Mouse (Mus musculus) gastrocnemius, adult 8-10 months (tissue): Measurements from ENCODE around the gene Gm21083. TPM values are rescaled to one million over a fixed set of nuclear protein-coding genes. Genes with fewer than 3 reads are reported as not detected.
A peak's percentile ranks its signal among the peaks of the same experiment; 100 is the strongest.
"Not testable (repeated sequence)": the region's sequence is repeated elsewhere in the genome, so short reads cannot be mapped to it uniquely, and the experiment has no call there.

Experiments used
- DNase-seq, 2 experiments: peaks; one replicate each; pipeline ENCODE4 v3.0.0; 2022; ENCODE audit warnings: low spot score in 2 of 2
- total RNA-seq, 4 experiments: library from RNA; stranded (reverse); gene quantifications; 2 replicates each; pipeline ENCODE4 v1.2.4; 2022

The Gm21083 gene
- total RNA-seq, result not detected

DNA sequence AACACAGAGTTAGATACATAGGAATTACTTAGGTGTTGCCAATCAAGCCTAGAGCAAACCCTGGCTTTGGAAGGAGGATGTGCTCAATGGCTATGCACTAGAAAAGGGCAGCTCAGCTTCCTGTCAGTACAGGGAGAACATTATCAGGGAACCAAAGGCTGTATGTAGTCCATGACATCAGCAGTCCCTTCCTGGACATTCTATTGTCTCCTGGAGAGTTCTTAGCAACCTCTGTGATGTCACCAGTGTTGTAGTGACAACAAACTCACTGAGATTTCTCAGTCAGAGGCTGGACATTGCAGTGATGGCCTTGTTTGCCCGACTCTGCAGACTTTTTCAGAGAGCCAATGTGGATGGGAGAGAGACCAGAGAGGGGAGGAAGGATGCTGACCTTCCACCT lies at the start of gene Gm21083:
Gm21083 (plus strand) TSS at position 301 of the 400 bp plus-strand sequence.
- not testable (repeated sequence) for DNase-seq

DNA sequence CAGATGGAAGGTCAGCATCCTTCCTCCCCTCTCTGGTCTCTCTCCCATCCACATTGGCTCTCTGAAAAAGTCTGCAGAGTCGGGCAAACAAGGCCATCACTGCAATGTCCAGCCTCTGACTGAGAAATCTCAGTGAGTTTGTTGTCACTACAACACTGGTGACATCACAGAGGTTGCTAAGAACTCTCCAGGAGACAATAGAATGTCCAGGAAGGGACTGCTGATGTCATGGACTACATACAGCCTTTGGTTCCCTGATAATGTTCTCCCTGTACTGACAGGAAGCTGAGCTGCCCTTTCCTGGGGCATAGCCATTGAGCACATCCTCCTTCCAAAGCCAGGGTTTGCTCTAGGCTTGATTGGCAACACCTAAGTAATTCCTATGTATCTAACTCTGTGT lies 48.0 kb upstream of the Gm21083 start, which contains the start of gene Gm21190:
Gm21190 (minus strand) TSS at position 101 of the 400 bp plus-strand sequence.
- not testable (repeated sequence) for DNase-seq

DNA sequence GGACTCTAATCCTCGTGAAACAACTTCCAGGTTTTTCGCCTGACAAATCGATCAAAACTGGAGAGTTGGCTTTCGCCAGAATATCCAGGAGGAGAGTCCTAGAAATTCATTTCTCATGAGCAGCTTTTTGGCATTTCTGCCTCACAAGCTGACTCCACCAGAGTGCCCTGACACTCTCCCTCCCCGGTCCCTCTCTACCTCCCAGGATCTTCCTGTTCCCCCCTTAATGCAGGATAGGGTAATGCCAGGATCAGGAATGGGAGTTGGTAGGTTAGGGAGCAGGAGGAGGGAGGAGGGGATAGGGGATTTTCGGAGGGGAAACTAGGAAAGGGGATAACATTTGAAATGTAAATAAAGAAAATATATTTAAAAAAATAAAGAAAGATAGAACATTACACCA lies 28.5 kb upstream of the Gm21083 start:
- DNase-seq, result not testable (repeated sequence)

DNA sequence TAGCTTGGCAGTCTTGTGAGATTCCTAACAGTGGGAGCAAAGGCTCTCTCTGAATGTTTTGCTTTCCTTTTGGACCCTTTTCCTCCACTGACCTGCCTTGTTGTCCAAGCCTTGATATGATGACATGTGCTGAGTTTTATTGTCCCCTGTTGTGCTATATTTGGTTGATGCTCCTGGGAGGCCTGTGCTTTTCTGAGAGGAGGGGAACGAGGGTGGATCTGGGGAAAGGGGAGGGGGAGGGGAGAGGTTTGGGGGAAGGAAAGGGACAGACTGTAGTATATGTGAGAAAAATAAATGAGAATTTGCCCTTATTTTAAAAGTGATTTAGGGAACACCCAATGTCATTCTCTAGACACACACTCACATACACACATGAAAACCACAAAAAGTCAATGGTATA lies 28.0 kb upstream of the Gm21083 start:
- DNase-seq, result not testable (repeated sequence)

DNA sequence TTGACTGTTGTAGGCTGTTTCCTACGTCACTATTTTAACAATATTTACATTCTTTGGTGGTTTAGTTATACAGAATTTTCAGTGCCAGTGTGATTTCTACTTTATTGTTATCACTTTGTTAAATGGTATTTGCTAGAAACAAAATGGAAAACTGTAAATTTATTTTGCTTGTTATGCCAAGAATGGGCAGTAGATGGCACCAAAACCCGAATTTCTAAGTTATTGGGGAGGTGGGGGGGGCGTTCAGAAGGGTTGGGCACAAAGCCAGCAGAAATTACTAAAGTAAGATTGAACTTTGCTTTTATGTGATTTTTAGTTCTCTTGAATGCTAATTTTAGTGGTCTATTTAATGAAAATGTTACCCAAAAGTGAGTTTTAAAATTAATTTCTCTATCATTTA lies 27.5 kb upstream of the Gm21083 start:
- DNase-seq, result not testable (repeated sequence)

DNA sequence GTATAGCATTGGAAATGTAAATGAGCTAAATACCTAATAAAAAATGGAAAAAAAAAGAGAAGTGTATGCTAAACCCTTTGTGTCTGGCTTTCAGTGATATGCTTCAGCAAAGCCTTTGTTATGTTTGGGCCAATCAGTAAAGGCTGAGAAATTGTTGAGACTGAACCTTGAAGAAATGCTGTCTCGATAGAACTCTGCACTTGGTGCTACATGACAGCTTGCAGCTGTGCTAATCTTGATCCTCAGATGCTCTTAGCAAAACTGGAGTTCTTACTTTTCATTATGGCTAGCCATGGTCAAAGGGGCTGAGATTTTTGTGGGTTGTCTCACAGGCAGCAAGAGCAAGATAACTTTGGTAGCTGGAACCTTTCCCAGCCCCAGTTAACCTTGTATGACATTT lies 18.5 kb upstream of the Gm21083 start:
- not testable (repeated sequence) for DNase-seq

DNA sequence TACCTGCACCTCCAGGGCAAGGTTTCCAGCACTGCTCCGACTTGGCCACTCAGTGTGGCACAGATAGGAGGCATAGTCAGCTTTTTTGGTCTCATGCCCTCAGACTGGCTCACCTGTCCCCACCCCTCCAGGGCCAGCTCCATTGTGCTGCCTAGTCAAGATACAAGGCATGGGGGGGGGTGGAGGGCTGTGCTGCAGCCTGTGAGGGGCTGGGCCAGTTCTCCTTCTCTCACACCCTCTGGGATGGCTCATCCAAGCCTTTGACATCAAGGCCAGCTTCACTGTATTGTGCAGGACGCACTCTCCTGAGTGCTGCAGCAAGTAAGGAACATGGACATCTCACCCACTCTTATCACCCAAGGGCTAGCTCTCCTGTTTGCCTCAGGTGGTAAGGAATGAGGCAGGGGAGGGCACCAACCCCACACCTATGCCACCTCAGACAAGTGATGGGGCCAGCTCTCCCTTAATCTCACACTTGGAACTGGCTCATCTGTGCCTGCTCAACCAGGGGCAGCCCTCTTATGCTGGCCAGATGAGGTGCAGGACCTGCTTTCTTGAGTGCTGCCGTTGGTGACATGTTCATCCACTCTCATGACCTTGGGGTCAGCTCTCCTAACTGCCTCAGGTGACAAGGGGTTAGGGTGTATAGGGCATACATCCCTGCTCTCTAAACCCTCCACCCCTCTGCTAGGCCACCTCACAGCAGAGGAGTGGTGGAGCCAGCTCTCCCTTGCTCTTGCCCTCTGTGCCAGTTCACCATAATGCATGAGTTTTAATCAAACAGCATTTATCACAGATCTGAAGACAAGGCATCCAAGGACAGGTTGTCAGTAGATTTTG lies 15.5 kb upstream of the Gm21083 start:
- DNase-seq, result not testable (repeated sequence)

DNA sequence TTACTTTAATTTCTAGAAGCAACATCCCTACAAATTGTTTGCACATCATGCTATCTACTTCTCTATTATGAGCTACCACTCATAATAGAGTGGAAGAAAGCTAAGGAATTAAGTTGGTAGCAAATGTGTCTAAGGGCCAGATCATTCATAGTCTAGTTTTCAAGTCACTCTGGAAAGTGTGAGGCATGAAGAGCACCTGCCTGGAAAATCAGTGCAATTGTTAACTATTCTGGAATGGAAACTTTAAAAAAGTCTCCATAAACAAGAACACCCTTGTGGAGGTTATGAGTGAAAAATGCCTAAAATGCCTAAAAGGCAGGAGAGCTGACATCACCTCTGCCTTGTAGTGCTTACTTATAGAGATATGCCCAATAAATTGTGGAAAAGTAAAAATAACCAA lies 3.4 kb upstream of the Gm21083 start:
- not testable (repeated sequence) for DNase-seq

DNA sequence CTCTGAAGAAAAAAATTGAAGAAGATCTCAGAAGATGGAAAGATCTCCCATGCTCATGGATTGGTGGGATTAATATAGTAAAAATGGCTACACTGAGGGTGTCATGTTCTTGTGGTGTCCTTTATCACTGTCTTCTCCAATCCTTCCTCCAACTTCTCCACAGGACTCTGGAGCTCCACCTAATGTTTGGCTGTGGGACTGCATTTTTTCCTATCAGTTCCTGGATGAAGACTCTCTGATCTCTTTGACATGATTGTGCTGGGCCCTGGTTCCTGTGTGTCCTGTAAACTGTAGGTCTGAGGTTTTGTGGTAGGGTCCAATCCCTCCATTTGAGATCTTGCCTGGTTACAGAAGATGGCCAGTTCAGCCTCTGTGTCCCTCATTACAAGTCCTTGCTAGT lies 9.2 kb downstream of the Gm21083 start:
- DNase-seq, result not testable (repeated sequence)

DNA sequence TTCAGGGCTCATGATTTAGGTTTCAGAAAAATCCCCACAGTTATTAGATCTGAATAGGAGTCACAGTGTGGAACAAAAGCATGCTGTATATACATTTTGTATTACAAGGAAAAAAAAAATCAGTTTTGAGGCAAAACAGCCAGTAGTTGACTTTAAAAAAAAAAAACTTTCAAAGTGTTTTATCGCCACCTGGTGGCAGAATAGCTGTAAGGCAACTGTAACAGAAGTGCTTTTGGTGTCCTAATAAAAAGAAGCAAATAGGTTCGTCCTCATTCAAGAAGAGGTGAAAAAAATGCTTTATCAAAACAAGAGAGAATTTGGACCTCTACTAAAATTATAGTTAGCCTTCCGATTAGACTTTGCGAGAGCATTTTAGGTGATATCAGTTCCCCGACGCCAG lies 11.2 kb downstream of the Gm21083 start:
- not testable (repeated sequence) for DNase-seq

DNA sequence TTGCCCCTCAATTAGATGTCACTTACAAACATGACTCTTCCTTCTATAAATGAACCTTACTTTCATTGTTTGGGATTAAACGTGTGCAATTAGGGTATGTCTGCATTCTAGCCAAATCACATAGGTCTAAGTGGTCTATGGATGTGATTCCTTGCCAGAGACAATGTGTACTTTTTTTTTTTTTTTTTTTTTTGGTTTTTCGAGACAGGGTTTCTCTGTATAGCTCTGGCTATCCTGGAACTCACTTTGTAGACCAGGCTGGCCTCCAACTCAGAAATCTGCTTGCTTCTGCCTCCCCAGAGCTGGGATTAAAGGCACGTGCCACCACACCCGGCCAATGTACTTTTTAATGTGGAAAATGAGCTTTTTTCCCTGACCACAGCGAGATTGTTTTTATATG lies 13.5 kb downstream of the Gm21083 start:
- DNase-seq, result not testable (repeated sequence)

DNA sequence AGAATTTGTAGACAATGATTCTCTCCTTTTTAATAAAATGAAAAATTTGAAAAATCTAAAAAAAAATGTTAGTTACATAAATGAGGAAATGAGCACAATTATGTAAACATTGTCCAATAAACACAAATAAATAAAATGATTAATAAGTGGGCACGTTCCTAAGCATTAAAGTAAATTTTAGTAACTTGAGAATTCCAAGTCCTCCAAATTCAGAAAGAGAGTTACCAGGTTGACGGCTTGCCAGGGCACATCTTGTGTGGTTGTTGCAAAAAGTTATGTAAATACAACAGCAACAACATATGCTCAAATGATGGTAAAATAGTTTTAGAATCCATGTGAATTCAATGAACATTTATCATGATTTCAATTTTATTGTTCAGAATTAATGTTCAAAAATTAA lies 14.4 kb downstream of the Gm21083 start:
- DNase-seq, result not testable (repeated sequence)

DNA sequence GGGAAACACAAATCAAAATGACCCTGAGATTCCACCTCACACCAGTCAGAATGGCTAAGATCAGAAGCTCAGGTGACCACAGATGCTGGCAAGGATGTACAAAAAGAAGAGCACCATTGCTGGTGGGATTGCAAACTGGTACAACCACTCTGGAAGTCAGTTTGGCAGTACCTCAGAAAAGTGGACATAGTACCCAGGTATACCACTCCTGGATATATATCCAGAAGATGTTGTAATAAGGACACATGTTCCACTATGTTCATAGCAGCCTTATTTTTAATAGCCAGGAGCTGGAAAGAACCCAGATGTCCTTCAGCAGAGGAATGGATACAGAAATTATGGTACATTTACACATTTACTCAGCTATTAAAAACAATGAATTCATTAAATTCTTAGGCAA lies 21.7 kb downstream of the Gm21083 start:
- not testable (repeated sequence) for DNase-seq

DNA sequence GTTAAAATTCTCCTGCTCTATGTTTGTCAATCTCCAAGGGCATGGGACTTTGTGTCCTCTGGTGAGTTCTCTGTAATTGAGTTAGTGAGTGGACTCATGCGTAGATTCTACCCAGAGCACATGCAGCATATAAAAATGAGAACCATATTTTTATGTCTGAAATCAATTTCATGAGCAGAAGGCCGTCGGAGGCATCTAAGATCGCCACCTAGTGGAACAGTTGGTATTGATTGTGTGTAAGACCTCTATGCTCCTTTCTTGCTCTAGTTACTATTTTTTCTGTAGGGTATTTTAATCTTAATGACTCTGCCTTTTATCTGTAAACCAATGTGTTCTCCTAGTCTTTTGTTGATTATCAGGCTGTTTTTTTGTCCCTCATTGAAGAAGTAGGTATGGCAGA lies 23.2 kb downstream of the Gm21083 start:
- DNase-seq, result not testable (repeated sequence)

DNA sequence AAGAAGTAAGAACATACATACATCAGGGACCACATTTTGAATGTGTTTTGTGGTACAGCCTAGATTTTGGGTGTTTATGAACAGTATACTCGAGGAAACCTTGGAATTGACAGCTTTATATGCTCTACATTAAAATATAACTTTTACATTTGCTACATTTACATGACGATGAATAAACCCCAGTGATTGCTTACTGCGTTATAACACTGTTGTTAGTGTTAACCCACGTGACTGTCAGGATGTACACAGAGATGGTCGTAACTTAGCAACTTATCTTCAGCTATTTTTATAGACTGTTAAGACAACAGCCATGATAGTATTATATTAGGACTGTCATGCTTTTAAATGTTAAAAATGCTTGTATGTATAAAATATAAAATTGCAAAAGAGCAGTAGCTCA lies 24.3 kb downstream of the Gm21083 start:
- not testable (repeated sequence) for DNase-seq

DNA sequence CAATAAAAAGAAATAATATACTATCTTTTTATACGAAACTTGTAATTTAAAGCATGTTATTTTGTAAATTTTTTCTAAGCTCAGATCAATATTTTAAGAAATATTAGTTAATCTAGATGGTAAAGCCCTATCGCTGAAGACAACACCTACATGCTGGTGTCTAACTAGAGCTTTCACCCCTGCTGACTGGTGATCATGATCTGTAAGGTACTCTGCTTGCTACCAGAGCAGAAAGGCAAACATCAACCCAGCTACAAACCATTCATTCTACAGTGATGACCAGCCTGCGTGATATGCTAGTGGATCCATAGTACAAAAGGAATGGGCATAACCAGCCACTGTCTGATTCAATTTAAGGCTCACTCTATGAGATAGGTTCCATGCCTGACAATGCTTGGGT lies 24.8 kb downstream of the Gm21083 start:
- not testable (repeated sequence) for DNase-seq

DNA sequence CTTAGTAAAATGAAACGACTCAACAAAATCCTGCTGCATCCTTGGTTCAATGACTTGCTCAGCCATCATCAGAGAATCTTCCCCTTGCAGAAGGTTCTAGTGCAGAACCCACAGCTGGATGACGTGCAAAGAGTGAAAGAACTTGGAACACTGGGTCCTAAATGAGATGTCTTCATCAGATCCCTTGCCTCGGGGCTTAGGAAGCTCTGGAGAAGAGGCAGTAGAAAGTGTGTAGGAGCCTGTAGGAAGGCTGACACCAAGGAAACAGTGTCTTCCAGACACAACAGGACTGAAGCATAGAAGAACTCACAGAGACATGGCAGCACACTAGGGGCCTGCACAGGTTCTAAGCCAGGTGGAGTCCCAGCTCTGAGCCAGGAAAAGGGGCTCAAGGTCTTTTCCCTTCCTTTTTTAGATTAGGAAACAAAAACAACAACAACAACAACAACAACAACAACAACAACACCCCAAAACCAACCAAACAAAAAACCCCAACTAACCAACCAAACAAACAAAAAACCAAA lies 25.4 kb downstream of the Gm21083 start:
- DNase-seq, result not testable (repeated sequence)

DNA sequence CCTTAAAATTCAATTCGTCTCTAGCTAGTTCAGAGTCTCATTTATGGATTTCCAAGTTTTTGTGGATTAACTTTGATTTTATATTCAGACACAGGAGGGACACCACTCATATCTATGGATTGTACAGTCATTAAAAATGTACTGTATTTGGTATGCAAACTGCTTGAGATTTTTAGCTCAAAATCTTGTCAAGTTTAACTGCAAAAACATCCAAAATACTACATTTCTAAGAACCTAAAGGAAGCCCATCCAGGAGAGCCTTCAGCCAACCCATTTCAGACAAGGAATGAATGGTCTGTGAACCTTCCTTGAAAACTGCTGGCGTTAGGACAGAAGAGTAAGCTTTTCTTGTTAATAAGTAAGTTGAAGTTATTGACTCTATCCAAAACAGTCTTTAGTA lies 25.9 kb downstream of the Gm21083 start:
- DNase-seq, result not testable (repeated sequence)

DNA sequence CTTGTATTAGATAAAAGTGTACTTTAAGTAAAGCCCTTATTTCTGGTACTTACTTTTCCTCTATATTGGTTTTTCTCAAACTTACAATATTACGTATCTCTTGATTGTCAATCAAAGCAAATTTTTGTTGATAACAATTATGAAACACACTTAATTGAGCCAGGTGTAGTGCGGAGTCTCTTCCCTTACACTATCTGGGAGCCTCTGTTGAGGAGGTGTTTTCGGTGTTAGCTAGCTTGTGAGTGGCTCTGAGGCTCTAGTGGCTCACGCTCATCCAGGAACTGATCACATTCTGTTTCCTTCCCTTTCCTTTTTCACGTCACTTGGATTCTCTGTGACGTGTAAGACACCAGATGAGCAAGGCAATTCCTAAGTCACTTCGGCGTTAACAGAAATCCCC lies 26.5 kb downstream of the Gm21083 start:
- not testable (repeated sequence) for DNase-seq

DNA sequence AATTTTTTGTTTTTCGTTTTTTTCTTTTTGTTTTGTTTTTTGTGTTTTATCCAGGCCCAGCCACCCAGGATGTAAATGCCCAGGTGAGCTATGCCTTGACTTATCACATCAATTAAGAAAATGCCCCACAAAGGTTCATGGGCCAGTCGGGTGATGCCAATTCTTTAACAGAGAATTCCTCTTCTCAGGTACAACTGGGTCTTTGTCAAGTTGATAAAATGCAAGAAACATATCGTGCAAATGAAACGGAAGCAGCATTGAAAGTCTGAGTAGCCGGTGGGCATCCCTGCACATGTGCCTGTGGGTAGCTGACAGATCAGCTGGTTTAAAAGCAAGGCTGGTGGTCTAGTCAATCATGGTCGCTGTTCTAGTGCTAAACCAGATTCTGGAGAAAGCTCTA lies 29.5 kb downstream of the Gm21083 start:
- peak; percentile 9 to 12 for DNase-seq

DNA sequence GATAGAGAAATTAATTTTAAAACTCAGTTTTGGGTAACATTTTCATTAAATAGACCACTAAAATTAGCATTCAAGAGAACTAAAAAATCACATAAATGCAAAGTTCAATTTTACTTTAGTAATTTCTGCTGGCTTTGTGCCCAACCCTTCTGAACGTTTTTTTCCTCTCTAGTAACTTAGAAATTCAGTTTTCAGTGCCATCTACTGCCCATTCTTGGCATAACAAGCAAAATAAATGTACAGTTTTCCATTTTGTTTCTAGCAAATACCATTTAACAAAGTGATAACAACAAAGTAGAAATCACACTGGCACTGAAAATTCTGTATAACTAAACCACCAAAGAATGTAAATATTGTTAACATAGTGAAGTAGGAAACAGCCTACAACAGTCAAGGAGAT lies 33.6 kb downstream of the Gm21083 start:
- not testable (repeated sequence) for DNase-seq

DNA sequence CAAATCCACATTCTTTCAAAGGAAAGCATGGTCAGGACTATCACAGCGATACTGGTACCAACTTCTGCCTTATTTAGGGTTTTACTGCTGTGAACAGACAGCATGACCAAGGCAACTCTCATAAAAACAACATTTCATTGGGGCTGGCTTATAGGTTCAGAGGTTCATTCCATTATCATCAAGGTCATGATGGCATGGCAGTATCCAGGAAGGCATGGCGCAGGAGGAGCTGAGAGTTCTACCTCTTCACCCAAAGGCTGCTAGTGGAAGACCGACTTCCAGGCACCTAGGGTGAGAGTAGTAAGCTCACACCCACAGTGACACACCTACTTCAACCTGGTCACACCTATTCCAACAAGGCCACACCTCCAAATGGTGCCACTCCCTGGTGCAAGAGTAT lies 39.1 kb downstream of the Gm21083 start:
- DNase-seq, result not testable (repeated sequence)

DNA sequence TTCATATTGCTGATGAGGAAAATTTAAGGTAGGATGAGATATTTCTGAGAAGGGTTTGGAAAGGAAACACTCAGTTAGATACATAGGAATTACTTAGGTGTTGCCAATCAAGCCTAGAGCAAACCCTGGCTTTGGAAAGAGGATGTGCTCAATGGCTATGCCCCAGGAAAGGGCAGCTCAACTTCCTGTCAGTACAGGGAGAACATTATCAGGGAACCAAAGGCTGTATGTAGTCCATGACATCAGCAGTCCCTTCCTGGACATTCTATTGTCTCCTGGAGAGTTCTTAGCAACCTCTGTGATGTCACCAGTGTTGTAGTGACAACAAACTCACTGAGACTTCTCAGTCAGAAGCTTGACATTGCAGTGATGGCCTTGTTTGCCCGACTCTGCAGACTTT lies 41.6 kb downstream of the Gm21083 start, which contains the start of gene Speer4d:
Speer4d (plus strand) TSS at position 301 of the 400 bp plus-strand sequence.
- not testable (repeated sequence) for DNase-seq
